Mouse (Mus musculus) B cell, adult 2 months (primary cell): Measurements from ENCODE around the gene Birc5.
"Not testable (repeated sequence)": the region's sequence is repeated elsewhere in the genome, so short reads cannot be mapped to it uniquely, and the experiment has no call there.

Experiments used
- DNase-seq, 2 experiments: peaks; one replicate each; pipeline ENCODE4 v3.0.0; 2022

Gene Birc5

DNA sequence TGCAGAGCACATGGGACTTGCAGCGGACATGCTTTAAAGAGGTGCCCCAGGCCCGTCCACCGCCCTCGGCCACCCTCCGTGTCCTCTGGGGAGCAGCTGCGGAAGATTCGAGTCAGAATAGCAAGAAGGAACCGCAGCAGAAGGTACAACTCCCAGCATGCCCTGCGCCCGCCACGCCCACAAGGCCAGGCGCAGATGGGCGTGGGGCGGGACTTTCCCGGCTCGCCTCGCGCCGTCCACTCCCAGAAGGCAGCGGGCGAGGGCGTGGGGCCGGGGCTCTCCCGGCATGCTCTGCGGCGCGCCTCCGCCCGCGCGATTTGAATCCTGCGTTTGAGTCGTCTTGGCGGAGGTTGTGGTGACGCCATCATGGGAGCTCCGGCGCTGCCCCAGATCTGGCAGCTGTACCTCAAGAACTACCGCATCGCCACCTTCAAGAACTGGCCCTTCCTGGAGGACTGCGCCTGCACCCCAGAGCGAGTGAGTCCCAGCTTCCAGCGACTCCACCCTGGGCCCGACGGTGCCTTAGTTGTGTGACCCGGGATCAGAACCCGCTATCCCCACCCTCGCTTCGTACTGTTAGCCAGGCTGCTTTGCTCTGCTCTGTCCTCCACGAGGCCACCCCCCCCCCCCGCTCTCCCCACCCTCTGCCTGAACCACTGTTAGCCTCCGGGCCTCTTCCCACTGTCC is at the start of gene Birc5:
Birc5 (plus strand) TSS at position 267 of the 687 bp plus-strand sequence.
- DNase-seq = peak; percentile 99

DNA sequence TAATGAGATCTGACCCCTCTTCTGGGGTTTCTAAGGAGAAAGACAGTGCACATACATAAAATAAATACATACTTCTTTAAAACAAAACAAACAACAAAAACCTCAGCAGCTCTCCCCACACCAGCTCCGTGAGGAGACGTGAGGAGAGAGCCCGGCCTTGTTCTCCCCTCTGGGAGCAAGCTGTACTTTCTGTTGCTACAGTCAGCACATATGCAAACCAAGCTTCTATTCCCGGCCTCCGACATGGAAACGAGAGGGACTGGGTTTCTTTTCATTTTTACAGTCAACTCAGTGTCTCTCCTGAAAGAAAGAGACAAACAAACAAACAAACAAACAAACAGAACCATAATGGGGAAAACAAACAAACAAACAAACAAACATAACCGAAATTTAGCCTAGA is 49.0 kb upstream of the Birc5 start:
- DNase-seq = no peak

DNA sequence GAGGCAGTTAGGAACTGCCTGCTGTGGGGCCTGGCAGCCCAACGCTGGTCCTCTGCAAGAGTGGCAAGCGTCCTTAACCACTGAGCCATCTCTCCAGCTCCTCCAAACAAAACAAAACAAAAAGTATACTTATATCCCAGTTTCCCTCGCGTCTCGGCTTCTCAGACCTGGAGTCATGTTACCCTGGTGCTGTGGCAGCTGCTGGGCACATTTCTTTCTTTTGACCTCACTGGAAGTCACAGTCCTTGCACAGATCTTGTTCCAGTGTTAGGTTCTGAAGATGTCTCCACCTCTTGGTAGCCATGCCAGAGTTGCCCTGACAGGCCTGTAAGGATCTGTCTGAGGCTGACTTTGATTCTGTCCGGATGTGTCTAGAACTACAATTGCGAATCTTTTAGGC is 47.4 kb upstream of the Birc5 start:
- no peak for DNase-seq

DNA sequence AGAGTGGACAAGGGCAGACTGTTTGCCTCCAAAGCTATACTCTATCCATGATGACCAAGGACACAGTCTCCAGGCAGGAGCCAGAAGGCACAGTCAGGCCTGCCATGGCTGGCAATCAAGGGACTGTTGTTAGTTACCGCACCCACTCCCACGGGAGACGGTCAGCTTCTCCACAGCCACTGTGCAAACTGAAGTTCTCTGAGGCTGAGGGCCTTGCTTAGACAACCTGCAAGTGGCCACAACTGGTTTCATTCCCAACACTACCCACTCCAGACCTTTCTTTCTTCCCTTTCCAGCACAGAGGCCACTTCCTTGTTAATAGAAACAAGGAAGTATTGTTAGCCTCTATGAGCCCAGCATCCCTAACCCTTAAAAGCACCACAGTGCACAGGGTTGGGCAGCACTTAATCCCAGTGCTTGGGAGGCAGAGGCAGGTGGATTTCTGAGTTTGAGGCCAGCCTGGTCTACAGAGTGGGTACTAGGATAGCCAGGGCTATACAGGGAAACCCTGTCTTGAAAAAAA is 45.8 kb upstream of the Birc5 start:
- DNase-seq = no peak

DNA sequence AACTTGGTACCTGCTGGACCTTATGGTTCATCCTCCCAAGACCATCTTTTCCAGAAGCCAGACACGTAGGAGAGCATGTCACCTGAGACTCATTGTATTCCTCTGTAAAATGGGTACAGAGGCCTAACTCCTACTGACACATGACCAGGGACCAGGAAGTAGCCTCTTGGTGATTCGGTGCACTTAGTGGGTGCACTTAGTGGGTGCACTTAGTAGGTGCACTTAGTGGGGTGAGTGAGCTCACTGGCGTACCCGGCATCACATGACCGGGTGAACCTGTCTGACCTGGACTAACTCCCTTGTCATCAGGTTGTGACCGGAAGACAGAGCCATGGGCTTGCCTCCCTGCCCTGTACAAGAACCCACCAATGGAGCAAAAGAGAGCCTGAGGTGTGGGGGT is 42.3 kb upstream of the Birc5 start:
- no peak for DNase-seq

DNA sequence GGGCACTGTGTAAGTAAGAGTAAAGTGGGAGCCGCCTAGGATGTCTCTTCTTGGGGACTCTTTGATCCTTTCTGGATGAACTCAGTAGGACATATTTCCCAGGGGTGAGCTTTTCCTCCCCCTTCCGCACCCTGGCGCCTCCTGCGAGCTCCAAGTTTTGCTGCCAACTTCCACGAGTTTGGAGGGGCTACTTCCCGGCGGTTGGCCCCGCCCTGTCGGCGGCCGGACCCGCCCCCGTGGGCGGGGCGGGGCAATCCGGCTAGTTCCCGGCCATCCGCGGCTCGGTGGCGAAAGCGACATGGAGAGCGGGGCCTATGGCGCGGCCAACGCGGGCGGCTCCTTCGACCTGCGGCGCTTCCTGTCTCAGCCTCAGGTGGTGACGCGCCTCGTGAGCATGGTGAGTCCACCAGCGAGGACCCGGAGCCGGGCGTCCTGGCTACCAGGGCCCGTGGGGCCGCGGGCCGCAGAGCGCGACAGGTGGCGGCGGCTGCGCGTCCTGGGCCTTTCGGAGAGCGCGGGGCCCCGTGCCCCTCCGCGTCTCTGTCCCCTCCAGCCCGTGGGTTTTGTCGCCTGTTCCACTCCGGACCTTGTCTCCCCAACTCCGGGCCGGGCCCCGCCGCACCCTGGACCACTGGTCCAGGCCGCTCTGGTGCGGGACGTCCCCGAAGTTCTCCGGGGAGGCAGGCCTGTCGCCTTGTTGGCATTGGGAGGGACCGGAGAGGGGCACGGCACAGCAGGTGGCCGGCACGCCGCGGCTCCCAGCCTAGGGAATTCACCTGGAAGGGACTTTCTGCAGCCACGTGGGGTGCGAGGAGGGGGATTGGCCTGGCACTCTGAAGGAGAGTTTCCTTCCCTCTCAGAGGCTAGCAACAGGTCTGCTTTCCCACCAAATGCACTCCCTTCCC is 39.4 kb upstream of the Birc5 start, which contains the start of the genes Gm20708 and Syngr2:
Gm20708 (plus strand) TSS at position 262 of the 905 bp plus-strand sequence.
Syngr2 (plus strand) TSS at position 262 of the 905 bp plus-strand sequence.
- DNase-seq = peak; percentile 80 to 83

DNA sequence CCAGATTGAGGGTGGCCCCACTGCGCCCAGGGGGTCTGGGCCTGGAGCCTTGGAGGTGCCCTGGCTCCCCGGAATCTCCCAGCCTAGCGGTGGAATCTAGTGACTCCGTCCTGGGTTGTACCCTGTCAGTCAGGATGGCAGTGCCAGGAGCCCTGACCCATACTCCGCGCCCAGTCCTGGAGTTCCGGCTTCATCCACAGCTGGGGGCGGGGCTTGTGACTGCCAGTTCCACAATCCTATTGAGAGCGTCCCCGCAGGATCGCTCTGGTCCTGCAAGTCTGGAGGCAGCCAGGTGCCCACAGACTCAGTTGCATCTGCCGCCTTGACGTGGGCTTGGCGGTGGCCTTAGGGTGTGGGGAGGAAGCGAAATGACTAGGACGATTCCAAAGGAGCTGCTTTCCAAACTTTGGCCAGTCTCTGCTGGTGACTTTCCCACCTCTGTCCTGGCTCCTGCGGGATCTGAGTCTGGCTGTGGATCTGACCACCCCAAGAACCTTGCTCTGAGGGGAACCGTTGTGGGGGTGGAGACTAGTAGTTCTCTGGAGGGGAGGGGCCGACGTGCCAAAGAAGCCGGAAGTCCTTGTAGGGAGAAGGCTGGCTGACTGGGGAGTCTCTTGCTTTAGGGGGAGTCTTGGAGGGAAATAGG is 38.5 kb upstream of the Birc5 start:
- DNase-seq = peak; percentile 83 to 84

DNA sequence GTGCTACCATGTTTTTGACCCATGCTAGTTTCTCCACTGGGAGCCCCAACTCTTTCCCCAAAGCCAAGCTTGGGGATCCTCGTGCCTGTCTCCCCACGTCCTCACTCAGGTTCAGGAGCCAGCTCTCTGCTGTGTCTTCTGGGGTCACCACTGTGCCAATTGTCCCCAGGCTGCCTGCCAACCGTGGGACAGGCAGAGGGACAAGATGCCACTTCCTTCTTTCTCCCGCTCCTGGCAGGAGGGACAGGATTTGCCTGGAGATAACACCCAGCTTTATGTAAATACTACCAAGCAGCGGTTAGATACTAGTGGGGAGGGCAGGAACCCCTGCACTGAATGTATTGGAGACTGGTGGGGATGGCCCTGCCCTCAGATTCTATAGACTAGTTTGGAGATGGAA is 35.2 kb upstream of the Birc5 start:
- no peak for DNase-seq

DNA sequence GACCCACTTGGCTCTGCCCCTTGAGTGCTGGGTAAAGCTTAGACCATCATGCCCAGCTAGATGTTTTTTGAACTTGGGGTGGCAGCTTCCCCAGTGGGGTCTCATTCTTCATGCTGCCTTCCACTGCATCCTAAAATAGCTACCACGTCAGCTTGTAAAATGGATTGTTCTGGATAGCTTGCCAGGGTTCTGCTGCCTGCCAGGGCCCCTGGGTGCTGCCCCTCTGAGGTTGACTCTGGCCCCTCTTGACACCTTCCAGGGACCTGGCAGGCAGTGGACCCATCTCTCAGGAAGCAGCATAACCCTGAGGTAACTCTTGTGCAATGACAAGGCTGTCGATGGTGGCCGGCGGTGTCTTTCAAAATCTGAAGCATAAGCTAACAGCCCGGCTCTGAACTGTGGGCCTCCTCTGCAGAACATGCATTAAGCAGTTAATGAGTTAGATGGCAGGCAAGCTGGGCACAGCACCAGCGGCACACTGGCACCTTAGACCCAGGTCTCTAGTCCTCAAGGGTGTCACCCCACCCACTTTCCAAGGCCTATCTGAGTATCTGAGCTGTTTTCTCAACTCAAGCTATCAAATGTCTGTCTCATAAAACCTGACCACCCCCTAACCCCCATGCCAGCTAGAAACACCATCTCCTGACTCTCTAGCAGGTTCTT is 34.2 kb upstream of the Birc5 start:
- DNase-seq = no peak

DNA sequence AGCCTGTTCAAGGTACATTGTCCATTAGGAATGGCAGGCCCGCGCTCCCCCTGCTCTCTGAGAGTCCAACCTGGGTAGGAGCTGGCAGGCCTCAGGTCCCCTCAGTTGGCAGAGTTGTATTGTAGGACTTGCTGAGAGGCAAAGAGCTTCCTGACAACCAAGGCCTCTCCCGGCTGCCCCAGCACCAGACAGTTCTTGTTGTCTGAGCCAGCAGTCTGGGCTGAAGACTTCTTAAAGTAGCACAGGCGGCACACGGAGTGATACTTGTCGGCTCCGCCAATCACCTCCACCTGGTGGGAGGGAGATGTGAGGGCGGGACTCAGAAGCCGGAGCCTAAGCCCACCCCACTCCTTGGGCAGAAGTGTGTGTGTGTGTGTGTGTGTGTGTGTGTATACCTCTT is 33.2 kb upstream of the Birc5 start:
- not testable (repeated sequence) for DNase-seq

DNA sequence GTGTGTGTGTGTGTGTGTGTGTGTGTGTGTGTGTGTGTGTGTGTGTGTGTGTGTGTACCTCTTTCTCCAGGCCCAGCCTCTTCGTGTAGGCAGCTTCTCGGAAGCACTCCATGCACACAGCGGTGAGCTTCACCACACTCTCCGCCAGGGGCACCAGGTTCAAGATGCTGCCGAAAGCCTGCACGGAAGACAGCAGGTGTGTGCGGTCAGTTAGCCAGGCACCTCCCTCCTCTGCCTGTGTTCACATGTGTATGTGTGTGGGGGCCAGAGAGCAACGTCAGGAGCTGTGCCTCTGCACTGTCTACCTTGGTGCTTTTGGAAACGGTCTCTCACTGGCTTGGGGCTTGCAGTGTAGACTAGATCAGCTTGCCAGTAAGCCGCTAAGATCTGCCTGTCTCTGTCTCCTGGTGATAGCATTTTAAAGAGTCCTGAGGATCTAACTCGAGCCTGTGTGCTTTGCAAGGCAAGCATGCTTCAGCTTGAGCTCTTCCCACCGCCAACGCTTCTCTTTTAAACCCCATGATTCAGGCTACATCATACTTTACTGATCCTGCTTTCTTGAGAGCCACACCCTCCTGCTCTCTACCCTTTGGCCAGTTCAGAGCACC is 32.6 kb upstream of the Birc5 start:
- DNase-seq = no peak

DNA sequence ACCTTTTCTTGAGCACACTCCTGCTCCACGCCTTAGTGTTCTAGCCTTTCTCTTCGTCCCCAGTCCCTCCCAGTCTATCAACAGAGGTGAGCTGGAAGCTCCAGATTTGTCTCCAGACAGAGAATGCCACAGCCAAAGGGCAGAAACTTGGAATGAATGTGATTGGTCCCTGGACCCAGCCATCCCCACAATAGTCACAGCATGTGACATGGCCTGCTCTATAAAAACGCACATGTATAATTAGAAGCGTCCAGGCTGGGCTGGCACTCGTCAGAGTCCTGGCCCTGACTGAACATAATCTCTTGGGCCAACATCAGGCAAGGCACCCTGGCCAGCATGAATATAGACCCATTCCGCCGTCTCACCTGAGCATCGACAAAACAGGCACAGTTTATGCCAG is 30.0 kb upstream of the Birc5 start:
- no peak for DNase-seq

DNA sequence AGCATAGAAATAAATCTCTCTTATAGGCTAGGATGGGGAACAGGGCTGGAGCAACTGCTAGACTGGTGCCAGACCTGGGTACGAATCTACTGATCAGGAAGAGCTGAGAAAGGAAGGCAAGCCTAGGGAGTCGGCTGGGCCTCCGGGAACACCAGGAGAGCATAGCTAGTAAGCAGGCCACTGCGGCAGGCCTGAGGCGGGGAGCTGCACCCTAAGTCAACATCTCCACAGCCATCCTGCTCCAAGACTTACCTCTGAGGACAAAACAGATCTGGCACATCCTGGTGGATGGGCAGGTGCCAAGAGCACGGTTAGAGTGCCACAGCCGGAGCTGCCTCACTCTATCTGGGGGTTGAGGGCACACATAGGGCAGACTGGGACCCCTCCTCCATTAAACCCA is 28.9 kb upstream of the Birc5 start:
- no peak for DNase-seq

DNA sequence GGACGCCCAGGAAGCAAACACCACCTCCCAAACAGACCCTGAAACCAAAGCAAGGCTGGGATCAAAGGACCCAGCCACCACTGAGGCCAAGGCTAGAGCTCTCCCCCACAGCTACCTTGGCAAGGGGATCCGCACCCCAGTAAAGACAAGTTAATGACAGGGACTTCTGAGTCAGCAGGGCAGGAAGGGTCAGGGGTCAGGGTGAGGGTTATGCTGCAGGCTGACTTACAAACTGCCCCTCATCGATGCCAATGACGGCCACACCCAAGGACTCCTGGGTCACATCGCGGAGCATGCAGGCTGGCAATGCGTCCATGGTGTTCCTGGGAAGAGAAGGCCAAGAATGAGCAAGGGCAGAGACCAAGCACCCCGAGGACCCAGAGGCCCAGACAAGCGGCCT is 27.2 kb upstream of the Birc5 start:
- DNase-seq = no peak

DNA sequence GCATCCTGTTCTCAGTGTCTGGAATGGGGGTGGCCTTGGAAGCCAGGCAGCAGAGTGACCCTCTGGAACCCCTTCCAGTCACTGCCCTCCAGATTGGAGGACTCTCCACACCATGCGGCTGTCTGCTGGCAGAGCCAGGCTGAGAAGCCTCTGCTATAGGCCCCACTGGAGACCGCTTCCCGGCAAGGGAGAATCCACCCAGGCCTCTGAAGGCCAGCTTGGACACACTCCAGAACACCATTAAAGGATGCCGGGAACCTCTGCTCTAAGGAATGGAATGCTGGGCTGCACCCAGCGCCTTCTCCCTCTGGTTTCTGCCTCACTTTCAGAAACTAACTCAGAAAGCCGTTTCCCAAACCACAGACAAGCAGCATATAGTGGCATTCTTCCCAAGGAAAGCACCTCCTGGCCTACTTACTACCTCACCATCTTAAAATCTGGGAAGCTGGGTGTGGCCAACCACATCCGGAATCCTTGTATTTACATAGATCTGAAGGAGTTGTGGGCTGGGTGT is 26.3 kb upstream of the Birc5 start:
- DNase-seq = no peak

DNA sequence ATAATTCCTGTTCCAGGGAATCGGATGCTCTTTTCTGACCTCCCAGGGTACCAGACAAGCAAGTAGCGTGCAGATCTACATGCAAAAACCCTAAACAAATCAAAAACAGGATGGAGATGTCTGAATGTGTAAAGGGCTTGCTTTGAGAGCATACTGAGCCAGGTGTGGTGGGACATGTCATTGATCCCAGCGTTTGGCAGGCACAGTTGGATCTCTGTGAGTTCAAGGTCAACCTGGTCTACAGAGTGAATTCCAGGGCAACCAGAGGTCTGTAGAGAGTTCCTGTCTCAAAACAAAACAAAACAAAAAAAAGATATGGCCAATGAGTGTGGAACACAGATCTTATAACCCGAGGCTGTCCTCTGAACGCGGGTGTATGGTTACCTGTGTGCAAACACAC is 25.6 kb upstream of the Birc5 start:
- no peak for DNase-seq

DNA sequence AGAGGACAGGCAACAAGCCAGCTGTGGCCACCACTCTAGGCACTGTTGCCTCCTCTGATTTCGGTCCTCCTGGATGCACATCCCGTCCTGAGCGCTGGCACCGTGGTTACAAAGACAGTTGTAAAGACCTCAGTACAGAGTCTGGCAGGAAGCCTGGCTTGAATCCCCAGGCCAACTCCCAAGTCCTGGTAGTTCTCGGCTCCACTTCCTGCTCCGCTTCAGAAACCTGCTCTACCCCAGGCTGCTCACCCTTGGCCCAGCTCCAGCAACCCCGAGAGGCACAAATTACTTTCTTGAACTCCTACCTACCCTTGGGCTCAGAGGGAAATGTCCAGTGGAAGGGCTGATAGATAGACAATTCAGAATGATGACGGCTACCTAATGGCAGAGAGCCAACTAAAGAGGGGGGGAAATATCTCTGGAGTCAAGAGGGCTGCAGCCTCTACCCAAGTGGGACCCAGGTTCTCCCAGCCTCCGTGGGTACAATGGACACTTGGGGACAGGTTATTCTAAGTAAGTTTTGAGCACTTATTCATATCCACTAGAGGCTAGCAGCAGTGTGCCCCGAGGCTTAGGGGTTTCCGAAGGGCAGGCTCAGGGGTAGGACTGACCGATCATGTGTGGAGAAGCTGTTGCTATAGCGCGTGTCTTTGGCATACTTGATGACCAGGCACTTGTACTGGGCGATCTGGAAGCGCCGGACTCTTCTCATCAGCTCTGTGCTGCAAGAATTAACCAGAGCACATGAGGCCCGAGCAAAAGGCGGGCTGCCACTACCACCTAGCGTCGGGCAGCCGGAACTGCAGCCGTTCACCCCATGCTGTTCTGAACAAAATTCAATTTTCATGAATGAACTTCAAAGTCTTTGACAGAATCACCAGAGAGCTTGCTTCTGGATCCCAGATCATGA is 24.7 kb upstream of the Birc5 start:
- DNase-seq = peak; percentile 85 to 86

DNA sequence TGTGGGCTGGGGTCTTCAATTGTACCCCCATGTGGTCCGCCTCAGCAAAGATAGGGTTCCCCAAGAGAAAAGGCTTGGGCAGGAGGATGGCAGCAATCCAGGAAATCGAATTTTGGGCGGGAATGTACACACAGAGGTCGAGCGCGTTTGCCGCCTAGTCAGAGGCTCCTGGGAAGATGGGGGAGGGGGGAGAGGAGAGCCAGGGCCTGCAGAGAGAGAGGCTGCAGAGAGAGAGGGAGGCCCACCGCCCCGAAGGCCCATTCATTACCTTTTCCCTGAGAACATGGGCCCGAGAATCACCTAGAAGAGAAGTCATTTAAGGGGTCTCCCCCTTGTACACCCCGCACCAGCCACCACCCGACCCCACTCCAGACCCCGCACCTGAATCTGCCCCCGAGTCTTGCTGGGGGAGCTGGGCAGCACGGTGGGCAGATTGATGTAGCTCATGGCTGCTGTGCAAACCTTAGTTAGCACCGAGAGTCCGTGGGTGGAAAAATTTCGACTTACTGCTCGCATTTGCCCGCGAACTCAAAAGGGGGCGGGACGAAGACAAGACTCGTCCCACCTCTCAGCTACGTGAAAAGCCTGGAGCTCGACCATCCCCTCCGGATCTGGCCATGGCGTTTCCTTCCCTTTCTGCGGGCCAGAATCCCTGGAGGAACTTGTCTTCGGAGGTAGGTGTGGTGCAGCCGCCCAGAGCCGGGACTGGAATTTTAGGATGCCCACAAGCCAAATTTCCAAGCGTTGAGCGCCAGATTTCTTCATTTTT is 23.5 kb upstream of the Birc5 start, which contains the start of the genes Afmid and Tk1:
Afmid (plus strand) TSS at position 592 of the 769 bp plus-strand sequence.
Tk1 (minus strand) TSS at position 760 of the 769 bp plus-strand sequence.
- peak; percentile 33 to 36 for DNase-seq

DNA sequence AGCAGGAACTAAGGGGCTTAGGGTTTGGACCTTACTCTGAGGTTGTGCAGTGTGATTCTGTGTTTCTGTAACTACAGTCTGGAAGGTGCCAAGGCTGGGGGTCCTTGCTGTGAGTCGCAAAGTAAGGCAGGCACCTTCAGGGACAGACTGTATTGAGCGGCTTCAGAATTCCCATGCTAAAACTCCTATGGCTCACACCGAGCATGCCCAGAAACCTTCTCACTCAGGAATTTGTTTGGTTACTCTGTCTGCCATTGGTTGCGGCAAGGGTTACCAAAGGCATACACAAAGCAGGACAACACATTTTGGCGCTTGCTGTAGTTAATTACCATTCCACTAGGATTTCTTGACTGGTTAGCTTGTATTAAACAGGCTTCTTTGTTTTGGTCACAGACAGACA is 22.9 kb upstream of the Birc5 start:
- no peak for DNase-seq

DNA sequence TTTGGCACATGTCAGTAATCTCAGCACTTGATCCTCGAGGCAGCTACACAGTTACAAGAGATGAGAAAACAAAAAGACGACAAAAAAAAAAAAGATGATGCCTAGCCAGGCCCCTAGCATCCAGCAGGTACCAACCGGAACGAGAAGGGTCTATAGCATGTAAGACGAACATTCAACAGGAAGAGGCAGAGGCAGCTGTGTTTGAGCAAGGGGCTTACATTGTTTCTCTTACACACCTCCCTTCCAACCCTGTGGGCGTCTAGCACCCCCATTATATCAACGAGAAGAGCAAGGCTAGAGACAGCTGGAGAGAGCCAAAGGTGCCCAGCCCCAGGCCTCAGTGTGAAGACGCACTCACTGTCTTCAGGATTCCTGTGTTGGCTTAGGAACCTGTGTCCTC is 22.1 kb upstream of the Birc5 start:
- no peak for DNase-seq
